Mouse (Mus musculus) c-Kit-negative CD71-positive TER-119-positive erythroid progenitor cells, embryonic 14.5 days (primary cell): Measurements from ENCODE around the gene Smad5.
A peak's percentile ranks its signal among the peaks of the same experiment; 100 is the strongest.

Experiments used
- DNase-seq: peaks from one replicate; pipeline ENCODE4 v3.0.0-alpha.2; 2013; ENCODE audit warnings: low read depth, low spot score

The Smad5 gene

GRCm38 (mm10) chr13:56753192-56753951 lies 50.6 kb downstream of the Smad5 start, which contains the start of gene Gm45623:
Gene Gm45623, minus strand, starts transcription at chr13:56753827.
- DNase-seq, result no peak

- DNase-seq, result no peak
Observed at GRCm38 (mm10) chr13:56755871-56756270, 53.1 kb downstream of the Smad5 start.

GRCm38 (mm10) chr13:56757201-56757600 lies 54.4 kb downstream of the Smad5 start:
- no peak for DNase-seq

GRCm38 (mm10) chr13:56758492-56758891 lies 55.7 kb downstream of the Smad5 start:
- peak; percentile 6 for DNase-seq

DNA sequence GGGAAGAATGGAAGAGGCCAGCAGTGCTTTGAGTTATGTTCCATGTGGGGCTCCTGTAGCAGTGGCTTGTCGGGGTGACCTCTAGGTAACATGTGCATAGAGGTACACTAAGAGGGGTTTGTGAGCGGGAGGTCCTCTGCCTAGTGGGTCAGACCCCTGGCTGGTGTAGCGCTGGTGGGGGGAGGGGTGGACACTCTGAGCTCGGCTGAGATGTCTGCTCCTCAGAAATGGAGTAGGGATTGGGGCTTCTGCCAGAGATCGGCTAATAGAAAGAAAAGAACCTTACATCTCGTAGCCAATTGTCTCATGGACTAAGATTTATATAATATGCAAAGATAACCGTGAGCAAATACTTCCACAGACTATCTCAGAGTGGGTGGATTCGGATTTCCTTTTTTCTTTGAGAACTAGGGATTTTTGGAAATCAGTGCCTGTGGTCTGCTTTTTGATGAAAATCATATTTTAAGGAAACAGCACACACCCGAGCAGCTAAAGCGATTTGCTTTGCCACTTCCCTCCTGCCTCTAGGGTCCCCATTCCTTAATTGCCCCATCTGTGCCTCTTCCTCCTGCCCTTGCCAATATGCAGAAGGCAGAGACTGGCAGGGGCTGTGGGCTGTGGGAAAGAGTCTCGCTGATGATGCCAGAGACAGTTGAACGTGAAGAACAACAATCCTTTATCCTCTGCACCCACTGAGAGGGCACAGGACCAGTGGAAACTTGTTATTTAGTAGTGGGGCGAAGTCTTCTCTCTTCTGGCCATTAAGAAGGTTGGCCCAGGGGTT lies 59.8 kb downstream of the Smad5 start:
- no peak for DNase-seq

- no peak for DNase-seq
Observed at GRCm38 (mm10) chr13:56765284-56766032, 62.6 kb downstream of the Smad5 start.

DNA sequence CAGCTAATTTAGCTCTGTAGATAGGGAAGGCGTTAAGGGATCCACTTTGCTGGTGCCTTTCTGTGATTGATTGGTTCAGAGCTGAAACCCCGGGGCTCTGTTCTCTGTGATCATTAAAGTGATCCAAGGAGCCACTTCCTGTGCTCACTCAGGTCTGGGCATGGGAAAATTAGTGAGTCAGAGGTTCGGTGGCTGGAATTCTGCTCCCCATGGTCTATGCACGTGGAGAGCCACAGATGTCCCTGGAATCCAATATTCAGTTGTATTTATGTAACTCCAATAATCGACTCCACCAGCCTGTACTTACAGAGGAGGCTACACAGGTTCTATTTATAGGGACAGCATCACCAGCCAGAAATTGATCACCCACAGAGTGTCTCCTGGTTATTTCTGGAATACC lies 63.4 kb downstream of the Smad5 start:
- no peak for DNase-seq

DNA sequence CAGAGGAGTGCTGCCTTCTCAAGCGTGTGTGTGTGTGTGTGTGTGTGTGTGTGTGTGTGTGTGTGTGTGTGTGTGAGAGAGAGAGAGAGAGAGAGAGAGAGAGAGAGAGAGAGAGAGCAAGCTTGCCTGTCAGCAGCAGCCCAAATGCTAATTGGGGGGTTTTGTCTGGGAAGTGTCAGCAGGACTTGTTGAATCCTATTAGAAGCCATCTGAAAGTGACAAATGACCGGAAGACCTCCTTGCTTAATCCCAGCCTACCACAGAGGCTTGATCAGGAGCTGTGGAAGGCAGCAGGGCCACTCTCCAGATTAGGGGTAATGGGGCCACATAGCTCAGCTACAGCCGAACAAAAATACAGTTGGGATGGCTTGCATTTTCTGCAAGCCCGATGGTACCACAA lies 66.6 kb downstream of the Smad5 start:
- DNase-seq, result no peak

GRCm38 (mm10) chr13:56770136-56770578 lies 67.3 kb downstream of the Smad5 start:
- DNase-seq, result no peak

GRCm38 (mm10) chr13:56770786-56771185 lies 68.0 kb downstream of the Smad5 start:
- DNase-seq, result no peak

GRCm38 (mm10) chr13:56772592-56772991 lies 69.8 kb downstream of the Smad5 start:
- DNase-seq, result no peak

- DNase-seq, result no peak
Observed at GRCm38 (mm10) chr13:56773262-56773870, 70.6 kb downstream of the Smad5 start.

GRCm38 (mm10) chr13:56774304-56774703 lies 71.5 kb downstream of the Smad5 start:
- no peak for DNase-seq

DNA sequence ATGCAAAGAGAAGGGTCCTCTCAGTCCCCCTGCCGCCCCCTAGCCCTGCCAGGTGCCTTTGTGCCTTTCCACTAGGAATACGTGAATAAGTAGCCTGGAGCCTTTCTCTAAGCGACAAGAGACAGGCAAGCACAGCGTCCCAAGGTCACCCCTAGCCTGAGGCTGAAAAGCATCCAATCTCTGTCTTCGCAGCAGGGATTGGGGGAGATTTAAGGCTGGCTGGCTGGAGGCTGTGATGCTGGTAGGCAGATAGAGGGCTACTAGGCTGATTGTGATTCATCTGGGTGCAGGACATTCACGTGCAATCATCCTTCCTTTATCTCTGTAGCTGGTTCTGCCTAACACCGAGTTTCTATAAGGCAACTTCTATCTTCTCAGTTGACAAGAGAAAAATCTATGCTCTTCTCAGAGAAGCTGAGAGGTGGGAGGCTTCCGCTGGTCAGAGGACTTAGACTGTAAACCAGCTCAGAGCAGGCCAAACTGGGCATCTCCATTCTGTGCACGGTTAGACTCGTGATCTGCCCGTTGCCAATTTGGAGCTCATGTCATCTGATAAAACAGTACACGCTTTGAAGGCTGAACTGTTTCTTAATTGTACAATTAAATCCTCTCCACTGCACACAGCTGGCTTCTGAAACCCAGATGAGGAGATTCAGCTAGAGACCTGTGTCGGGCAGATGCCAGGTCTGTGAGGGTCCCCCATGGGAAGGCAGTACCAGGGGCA lies 78.1 kb downstream of the Smad5 start:
- DNase-seq, result no peak

GRCm38 (mm10) chr13:56781697-56782096 lies 78.9 kb downstream of the Smad5 start:
- DNase-seq, result no peak

DNA sequence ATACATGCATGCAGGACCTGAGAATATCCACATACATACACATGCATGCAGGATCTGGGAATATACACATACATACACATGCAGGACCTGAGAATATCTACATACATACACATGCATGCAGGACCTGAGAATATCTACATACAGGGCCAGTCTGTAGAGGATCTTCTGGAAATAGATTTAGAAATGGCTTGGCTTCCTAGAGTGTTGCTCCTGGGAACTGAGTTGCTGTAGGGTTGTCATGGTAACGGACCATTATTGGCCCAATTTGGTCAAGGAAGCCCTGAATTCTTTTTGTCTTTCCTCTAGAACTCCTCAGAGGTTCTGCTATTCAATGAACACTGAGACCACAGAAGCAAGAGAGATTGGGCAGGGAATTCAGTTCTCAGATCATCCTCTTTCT lies 79.8 kb downstream of the Smad5 start:
- DNase-seq, result no peak

GRCm38 (mm10) chr13:56790683-56791082 lies 87.9 kb downstream of the Smad5 start:
- DNase-seq, result no peak
